Mouse (Mus musculus) brain, embryonic 14.5 days (tissue): Measurements from ENCODE around the gene Ppib.

Experiments used
- CTCF ChIP-seq: fragments of 200-500 bp; IDR thresholded peaks from 2 replicates; pipeline ENCODE4 v1.5.1; 2012; ENCODE audit warnings: inconsistent platforms, mild to moderate bottlenecking, moderate library complexity, borderline replicate concordance; ENCODE audit not compliant: insufficient read depth, insufficient read length; ENCODE audit errors: extremely low read depth
- POLR2A ChIP-seq: fragments of 200-500 bp; IDR thresholded peaks from 2 replicates; pipeline ENCODE4 v1.6.1; 2012; ENCODE audit warnings: mild to moderate bottlenecking, inconsistent platforms, borderline replicate concordance; ENCODE audit not compliant: poor library complexity, insufficient read depth, insufficient read length, severe bottlenecking; ENCODE audit errors: extremely low read depth

GRCm38 (mm10) chr9:66078493-66078892 lies 18.5 kb downstream of the Ppib start:
- no peak for TF ChIP-seq POLR2A
- TF ChIP-seq CTCF = no peak
